Mouse (Mus musculus) E14TG2a.4 (cell line): ENCODE data around the gene Gm12166.

Experiments
- CTCF ChIP-seq: conservative IDR thresholded peaks from 2 replicates; pipeline ENCODE4 v1.5.1; 2014; ENCODE audit warnings: low read length
- NANOG ChIP-seq: IDR thresholded peaks from 2 replicates; pipeline ENCODE4 v1.6.1; 2014; ENCODE audit warnings: borderline replicate concordance, low read length, mixed read lengths
- POU5F1 ChIP-seq: IDR thresholded peaks from 2 replicates; pipeline ENCODE4 v1.6.1; 2014; ENCODE audit warnings: low read length, borderline replicate concordance

DNA sequence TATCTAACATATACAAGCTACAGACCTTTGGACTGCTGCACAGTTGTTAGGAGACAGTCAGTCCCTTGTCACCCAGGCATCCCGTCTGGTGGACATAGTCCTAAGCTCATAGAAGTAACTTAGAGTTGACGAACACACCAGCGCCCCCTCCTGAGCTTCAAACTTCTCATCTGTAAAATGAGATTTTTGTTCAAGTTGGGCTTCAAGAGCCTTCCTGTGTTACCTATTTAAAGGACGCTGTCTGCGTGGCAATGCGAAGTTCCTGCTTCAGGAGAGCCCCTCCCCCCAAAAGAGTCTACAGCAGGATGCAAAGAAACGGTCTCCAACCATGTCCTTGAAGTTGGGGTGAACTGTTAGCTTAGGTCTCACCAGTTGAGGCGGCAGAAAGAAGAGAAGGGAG lies 18.7 kb upstream of the Gm12166 start:
- TF ChIP-seq CTCF (no peak), POU5F1 (no peak), NANOG (no peak)
